Mouse (Mus musculus): ENCODE measurements at regions not wholly inside any gene's neighbourhood (a gene's known extent, or its start where the extent isn't known, plus 50 kb on each side); places are given as distances from the start of the nearest gene placed in this dataset.
"Not testable (repeated sequence)": the region's sequence is repeated elsewhere in the genome, so short reads cannot be mapped to it uniquely, and the experiment has no call there.

DNA sequence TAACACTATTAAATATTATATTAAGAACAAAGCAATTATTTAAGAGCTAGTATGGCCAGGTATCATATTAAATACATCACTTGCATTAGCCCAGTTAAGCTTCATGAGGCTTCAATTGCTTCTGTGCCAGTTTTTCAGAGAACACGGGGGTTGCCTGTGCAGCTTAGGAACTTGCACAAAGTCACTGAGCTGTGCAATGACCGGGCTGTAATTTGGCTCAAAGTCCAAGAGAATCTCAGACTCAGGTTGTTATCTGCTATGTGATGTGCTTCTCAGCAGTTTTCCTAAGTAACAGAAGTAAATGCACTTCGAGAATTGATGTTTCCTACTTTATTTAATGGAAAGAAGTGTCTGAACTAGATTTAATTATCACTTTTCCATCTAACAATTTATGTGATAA lies 711.5 kb downstream of the Rapgef2 start:
- WGBS = 82% methylated on average over 3 of the region's 3 CpGs
- no peaks in the 10 kb centered on the region for H3K27me3 ChIP-seq (ENCODE audit: control insufficient read depth, insufficient read depth, low read length)
- H3K4me3 ChIP-seq (ENCODE audit: control insufficient read depth, insufficient read depth, low read length) = no peak overlapping the region
- DNase-seq = no peak
- TF ChIP-seq POLR2A (IDR thresholded peaks at IDR 0.05; ENCODE audit: control insufficient read depth, extremely low read depth, insufficient read depth, low read length, poor library complexity) = no peak
- no peak for TF ChIP-seq CTCF (IDR thresholded peaks at IDR 0.05; ENCODE audit: borderline replicate concordance, control insufficient read depth, extremely low read depth, insufficient read depth, low read length, poor library complexity)
- no peaks in the 10 kb centered on the region for H3K36me3 ChIP-seq (ENCODE audit: control insufficient read depth, insufficient read depth, low read length)
- no peak overlapping the region for H3K27ac ChIP-seq (ENCODE audit: control insufficient read depth, insufficient read depth, low read length)
- H3K4me1 ChIP-seq (replicated peaks; ENCODE audit: control insufficient read depth, insufficient read depth, low read length) = no peaks in the 10 kb centered on the region

DNA sequence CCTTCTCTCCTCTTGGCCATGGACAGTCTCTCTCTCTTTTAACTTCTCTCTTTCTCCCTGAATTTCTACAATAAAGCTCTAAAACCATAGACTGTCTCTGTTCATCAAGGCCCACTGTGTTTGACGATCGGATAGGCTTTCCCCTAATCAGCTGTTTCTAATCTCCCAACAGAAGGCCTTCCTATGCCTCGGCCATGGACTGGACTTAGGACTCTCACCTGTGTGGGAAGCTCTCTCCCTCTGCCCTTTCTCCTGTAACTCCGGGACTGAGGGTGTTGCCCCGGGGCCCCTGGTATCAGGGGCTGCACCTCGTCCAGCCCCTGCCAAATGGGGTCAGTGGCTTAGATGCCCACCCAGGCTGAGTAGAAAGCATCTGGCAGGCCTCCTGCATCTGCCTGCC lies 713.0 kb downstream of the Rapgef2 start:
- Histone ChIP-seq H3K4me3 (ENCODE audit: control insufficient read depth, insufficient read depth, low read length) (no peak overlapping the region), H3K27me3 (ENCODE audit: control insufficient read depth, insufficient read depth, low read length) (no peaks in the 10 kb centered on the region), H3K4me1 (replicated peaks; ENCODE audit: control insufficient read depth, insufficient read depth, low read length) (no peaks in the 10 kb centered on the region), H3K36me3 (ENCODE audit: control insufficient read depth, insufficient read depth, low read length) (no peaks in the 10 kb centered on the region), H3K27ac (ENCODE audit: control insufficient read depth, insufficient read depth, low read length) (no peak overlapping the region)
- 95% methylated on average over 6 of the region's 6 CpGs for WGBS
- TF ChIP-seq CTCF (IDR thresholded peaks at IDR 0.05; ENCODE audit: borderline replicate concordance, control insufficient read depth, extremely low read depth, insufficient read depth, low read length, poor library complexity) (no peak), POLR2A (IDR thresholded peaks at IDR 0.05; ENCODE audit: control insufficient read depth, extremely low read depth, insufficient read depth, low read length, poor library complexity) (no peak)
- DNase-seq = no peak

DNA sequence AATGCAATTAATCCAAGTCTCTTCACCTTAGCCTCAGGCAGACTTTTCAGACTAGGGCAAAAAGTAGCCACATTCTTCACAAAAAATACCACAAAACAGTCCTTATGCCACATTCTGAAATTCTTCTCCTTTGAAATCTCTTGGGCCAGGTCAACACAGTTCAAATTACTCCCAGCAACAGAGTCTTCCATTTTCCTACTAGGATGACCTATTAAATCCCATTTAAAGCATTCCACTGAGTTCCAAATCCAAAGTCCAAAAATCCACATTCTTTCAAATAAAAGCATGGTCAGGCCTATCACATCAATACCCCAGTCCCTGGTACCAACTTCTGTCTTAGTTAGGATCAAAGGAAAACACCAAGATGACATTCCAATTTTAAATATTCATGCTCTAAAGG lies 721.4 kb downstream of the Rapgef2 start:
- not testable (repeated sequence) for H3K4me1 ChIP-seq (replicated peaks; ENCODE audit: control insufficient read depth, insufficient read depth, low read length); H3K36me3 ChIP-seq (ENCODE audit: control insufficient read depth, insufficient read depth, low read length); DNase-seq; H3K4me3 ChIP-seq (ENCODE audit: control insufficient read depth, insufficient read depth, low read length); H3K27ac ChIP-seq (ENCODE audit: control insufficient read depth, insufficient read depth, low read length); H3K27me3 ChIP-seq (ENCODE audit: control insufficient read depth, insufficient read depth, low read length)
